Mouse (Mus musculus): ENCODE measurements around the gene Apmap. TPM values are rescaled to one million over a fixed set of nuclear protein-coding genes. Genes with fewer than 3 reads are reported as not detected.
"Not testable (repeated sequence)": the region's sequence is repeated elsewhere in the genome, so short reads cannot be mapped to it uniquely, and the experiment has no call there.

Gene Apmap
- polyA plus RNA-seq, 2 experiments from 2014 or later: 13.0 to 16.6 TPM

- no peak for ATAC-seq
These were observed 1.7 kb upstream of the Apmap start for GRCm38 (mm10) chr2:150610097-150610496.

GRCm38 (mm10) chr2:150608872-150609560 lies 649 bp upstream of the Apmap start:
- peak; percentile 59 for ATAC-seq

- no peak for ATAC-seq
These were observed 1.3 kb downstream of the Apmap start for GRCm38 (mm10) chr2:150607086-150607485.

GRCm38 (mm10) chr2:150604802-150605201 lies 3.6 kb downstream of the Apmap start:
- no peak for ATAC-seq

GRCm38 (mm10) chr2:150602166-150602565 lies 6.2 kb downstream of the Apmap start:
- ATAC-seq: no peak

GRCm38 (mm10) chr2:150600263-150600662 lies 8.1 kb downstream of the Apmap start:
- ATAC-seq: no peak

GRCm38 (mm10) chr2:150595411-150596190 lies 12.8 kb downstream of the Apmap start:
- no peak for ATAC-seq

GRCm38 (mm10) chr2:150589076-150589475 lies 19.3 kb downstream of the Apmap start:
- no peak for ATAC-seq

GRCm38 (mm10) chr2:150579628-150580027 lies 28.7 kb downstream of the Apmap start:
- no peak for ATAC-seq

GRCm38 (mm10) chr2:150578603-150579002 lies 29.8 kb downstream of the Apmap start:
- ATAC-seq: peak; percentile 95

GRCm38 (mm10) chr2:150576256-150576655 lies 32.1 kb downstream of the Apmap start:
- ATAC-seq: no peak

- no peak for ATAC-seq
These were observed 35.9 kb downstream of the Apmap start for GRCm38 (mm10) chr2:150572463-150572862.

GRCm38 (mm10) chr2:150570761-150571160 lies 37.6 kb downstream of the Apmap start:
- ATAC-seq: no peak

GRCm38 (mm10) chr2:150569847-150570590 lies 38.3 kb downstream of the Apmap start, which contains the start of gene Cst7:
TSS of gene Cst7 (plus strand) at chr2:150570415.
- ATAC-seq: peak; percentile 87

GRCm38 (mm10) chr2:150567051-150567450 lies 41.3 kb downstream of the Apmap start:
- ATAC-seq: no peak

GRCm38 (mm10) chr2:150558568-150558967 lies 49.8 kb downstream of the Apmap start:
- ATAC-seq: peak; percentile 99

- ATAC-seq: not testable (repeated sequence)
These were observed 58.8 kb downstream of the Apmap start for GRCm38 (mm10) chr2:150549576-150549975.

Other genes starting within 250 kb of the Apmap start
- 10 to 100 TPM in 1 of 2 experiments, 1 to 10 TPM in 1; 4.5 to 11.8 TPM for gene 3300002I08Rik, start 245.8 kb downstream of the Apmap start, polyA plus RNA-seq (2017; shearing (Covaris generic))
- 10 to 100 TPM; 12.4 to 14.2 TPM for gene Zfp442, start 157.1 kb downstream of the Apmap start, polyA plus RNA-seq (2017; shearing (Covaris generic))
- under 1 TPM; 0.86 to 0.91 TPM for gene Zfp345, start 123.5 kb downstream of the Apmap start, polyA plus RNA-seq (2017; shearing (Covaris generic))
- 100 to 1,000 TPM; 234 to 255 TPM for gene Cst7, start 38.2 kb downstream of the Apmap start, polyA plus RNA-seq (2017; shearing (Covaris generic))
- gene Acss1, start 59.9 kb upstream of the Apmap start, polyA plus RNA-seq (2017; shearing (Covaris generic)): 10 to 100 TPM; 13.8 to 21.7 TPM
- gene Vsx1, start 80.8 kb upstream of the Apmap start, polyA plus RNA-seq (2017; shearing (Covaris generic)): not detected
- gene Entpd6, start 140.5 kb upstream of the Apmap start, polyA plus RNA-seq (2017; shearing (Covaris generic)): 10 to 100 TPM; 30.1 to 49.1 TPM
- gene Pygb, start 178.2 kb upstream of the Apmap start, polyA plus RNA-seq (2017; shearing (Covaris generic)): 10 to 100 TPM; 34.4 to 85.4 TPM